Mouse (Mus musculus): ENCODE results near the gene Nckap1l. TPM values are rescaled to one million over a fixed set of nuclear protein-coding genes. Genes with fewer than 3 reads are reported as not detected.
"Not testable (repeated sequence)": the region's sequence is repeated elsewhere in the genome, so short reads cannot be mapped to it uniquely, and the experiment has no call there.

Gene Nckap1l
- total RNA-seq (2021), result 1 to 10 TPM; 1.7 to 1.8 TPM
- long read RNA-seq, experiment 1, full-length matches to known transcripts, result 1 of 2 reads
- long read RNA-seq, experiment 1, partial matches to known transcripts, result 1 of 2 reads
- long read RNA-seq, experiment 1, other reads (novel, unspliced or antisense), result 0 of 2 reads
- long read RNA-seq, experiment 2, full-length matches to known transcripts, result 1 of 1 reads
- long read RNA-seq, experiment 2, partial matches to known transcripts, result 0 of 1 reads
- long read RNA-seq, experiment 2, other reads (novel, unspliced or antisense), result 0 of 1 reads

DNA sequence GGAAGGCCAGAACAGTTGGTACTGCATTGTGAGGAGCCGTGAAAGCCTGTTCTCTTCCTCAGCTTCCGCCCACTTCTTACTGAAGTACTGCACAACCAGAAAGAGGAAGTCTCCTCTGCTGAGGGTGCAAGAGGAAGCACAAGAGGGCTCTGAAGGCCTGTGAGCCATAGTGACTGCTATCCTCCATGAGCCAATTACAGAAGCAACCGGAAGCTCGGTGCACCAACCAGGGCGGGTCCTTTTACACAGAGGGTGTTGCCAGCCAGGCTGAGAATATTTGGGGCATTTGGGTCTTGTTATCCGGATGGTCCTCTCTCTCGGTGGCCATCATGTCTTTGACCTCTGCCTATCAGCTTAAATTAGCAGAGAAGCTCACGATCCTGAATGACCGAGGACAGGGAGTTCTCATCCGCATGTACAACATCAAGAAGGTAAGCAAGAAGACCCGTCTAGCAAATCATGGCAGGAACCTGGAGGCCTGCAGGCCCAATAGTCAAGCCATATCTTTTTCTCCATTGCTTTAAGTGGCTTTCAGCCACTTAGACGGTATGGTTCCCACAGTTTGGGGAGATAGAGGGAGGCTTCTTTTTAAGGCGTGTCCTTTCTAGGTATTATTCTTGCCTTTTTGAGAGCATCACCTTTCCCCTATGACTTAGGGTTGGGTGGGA is at the start of gene Nckap1l:
TSS of gene Nckap1l (plus strand) at position 244 of the 668 bp plus-strand sequence.
- peak; percentile 19 for DNase-seq
- intact Hi-C loops (cut with DNase I; ENCODE audit: low total_unique reads), result no loop called here

DNA sequence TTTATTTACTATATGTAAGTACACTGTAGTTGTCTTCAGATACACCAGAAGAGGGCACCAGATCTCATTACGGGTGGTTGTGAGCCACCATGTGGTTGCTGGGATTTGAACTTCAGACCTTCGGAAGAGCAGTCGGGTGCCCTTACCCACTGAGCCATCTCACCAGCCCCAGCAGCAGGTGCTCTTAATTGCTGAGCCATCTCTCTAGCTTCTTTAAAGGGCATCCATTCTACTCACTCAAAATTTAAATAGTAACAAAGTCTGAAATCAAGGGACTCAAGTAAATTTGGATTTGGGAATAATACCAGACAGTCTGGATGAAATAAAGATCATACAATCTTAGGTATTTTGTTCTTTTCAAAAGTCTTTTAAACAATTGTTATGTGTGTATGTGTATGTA is 48.0 kb upstream of the Nckap1l start:
- DNase-seq; intact Hi-C loops (cut with DNase I; ENCODE audit: low total_unique reads): not testable (repeated sequence)

DNA sequence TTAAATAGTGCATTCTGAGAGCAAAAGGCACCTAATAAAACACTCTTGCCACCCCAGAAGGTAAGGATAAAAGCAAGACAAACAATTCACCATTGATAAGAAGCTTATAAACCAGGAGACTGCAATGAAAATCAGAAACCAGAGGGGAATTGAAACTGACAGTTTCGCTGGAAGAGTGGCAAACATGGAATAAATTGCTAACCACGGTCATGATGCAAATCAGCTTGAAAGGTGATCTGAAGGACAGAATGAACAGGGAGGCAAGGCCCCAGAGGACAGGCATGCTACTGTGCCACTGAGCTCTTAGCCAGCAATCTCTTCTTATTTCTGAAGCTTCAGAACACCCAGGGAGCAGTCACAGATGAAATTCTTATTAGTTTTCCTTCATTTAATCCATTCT is 26.6 kb upstream of the Nckap1l start:
- no peak for DNase-seq

DNA sequence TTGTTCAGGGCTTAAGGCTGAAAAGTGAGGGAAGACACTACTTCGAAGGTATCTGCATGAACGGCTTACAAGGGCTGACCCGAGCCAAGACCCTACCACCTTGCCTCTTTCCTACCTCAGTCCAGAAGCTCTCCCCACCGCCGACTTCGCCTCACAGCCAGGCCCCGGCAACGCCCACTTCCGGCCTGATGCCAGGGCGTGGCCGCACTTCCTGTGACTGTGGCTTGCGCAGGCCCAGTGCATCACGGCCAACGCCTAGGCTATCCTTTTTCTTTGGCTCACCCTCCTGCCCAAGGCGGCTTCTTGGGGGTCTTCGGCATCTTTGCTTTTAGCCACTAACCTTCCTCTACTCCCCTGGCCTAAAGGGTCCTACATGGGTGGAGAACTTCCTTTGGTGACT is 23.4 kb upstream of the Nckap1l start, which contains the start of gene Gtsf1:
TSS of gene Gtsf1 (minus strand) at position 230 of the 400 bp plus-strand sequence.
- intact Hi-C loops (cut with DNase I; ENCODE audit: low total_unique reads), result no loop called here

More for the DNA sequence above, 26.6 kb upstream of the Nckap1l start:
- intact Hi-C loops (cut with DNase I; ENCODE audit: low total_unique reads), result no loop called here

DNA sequence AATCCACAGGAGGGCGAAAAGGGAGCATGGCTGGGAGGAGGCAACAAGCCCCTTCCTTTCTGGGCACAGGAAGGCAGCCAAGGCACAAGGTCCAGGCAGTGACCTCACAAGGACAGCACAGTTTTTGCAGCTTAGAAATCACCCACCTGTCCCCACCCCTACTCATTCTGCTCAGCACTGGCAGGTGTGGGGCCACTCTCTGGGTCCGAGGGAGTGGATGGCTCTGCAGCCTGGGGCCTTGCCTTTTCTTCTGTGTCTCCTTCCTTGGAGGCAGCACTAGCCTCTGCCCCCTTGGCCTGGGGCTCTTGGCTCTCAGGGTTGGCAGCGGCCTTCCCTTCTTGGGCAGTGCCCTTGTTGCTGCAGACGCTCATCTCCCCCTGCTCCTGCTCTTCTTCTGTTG is 7.6 kb upstream of the Nckap1l start:
- DNase-seq; intact Hi-C loops (cut with DNase I; ENCODE audit: low total_unique reads): not testable (repeated sequence)

More for the DNA sequence above, 23.4 kb upstream of the Nckap1l start, which contains the start of gene Gtsf1:
- no peak for DNase-seq

DNA sequence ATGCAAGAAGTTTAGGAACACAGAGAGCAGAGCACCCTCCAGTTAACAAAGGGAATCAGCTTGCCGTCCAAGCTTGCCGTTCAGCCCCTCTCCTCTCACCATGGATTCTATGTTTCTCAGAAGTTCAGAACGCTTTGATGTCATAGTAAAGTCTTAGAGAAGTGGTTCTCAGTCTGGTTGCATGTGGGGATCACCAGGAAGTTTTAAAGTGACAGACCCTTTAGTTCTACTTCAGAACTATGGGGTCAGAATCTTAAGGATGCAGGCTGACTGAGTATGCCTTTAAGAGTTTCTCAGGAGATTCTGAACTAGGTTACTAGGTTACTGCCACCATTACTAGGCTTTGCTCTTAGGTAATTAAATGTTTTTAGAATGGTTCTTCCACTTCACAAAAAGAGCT is 5.2 kb upstream of the Nckap1l start, which contains the start of gene Gtsf2:
TSS of gene Gtsf2 (minus strand) at position 101 of the 400 bp plus-strand sequence.
- DNase-seq, result no peak
- intact Hi-C loops (cut with DNase I; ENCODE audit: low total_unique reads), result no loop called here

DNA sequence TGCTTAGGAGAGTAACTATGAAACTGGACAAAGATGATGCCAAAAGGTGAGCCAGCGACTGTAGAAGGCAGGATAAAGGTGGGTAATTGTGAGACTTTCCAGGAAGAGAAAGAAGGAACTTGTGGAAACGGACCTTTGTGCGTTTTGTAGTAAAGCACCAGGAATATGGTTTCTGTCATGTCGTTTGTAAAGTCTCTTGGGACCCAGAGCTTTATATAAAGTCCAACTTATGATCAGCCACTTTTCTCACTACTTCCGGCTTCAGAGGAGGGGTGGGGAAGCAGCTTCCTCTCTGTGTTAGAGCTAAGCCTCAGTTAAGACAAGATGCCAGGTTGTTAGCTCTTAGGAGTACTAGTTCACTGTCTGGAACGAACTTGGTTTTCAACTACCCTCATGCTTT is 855 bp downstream of the Nckap1l start:
- intact Hi-C loops (cut with DNase I; ENCODE audit: low total_unique reads), result no loop called here
- no peak for DNase-seq

DNA sequence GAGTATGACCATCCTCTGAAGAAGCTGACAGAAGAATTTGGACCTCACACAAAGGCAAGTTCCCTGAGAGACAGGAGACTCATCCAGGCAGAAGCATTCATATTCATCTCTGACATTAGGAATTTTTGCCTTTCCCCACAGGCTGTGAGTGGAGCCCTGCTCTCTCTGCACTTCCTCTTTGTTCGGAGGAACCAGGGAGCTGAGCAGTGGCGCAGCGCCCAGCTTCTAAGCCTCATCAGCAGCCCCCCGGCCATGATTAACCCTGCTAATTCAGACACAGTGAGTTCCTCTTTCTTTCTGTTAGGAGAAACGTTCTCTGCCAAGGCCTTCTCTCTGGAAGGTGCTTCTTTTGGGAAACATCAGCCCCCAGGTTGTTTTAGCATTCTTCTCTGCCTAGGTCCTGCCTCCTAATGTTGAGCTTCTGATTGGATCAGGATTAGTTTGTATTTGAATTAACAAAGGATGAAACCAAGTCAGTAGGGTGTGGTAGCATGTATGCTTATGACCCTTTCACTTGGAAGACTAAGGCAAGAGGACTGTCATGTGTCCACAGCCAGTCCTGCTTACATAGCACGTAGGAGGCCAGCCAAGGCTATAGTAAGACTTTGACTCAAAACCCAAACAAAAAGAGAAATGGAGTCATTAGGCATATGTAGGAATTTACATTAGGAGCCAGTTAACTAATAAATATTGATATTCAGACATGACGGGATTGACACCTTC is 9.1 kb downstream of the Nckap1l start:
- DNase-seq, result peak; percentile 17
- intact Hi-C loops (cut with DNase I; ENCODE audit: low total_unique reads), result no loop called here

DNA sequence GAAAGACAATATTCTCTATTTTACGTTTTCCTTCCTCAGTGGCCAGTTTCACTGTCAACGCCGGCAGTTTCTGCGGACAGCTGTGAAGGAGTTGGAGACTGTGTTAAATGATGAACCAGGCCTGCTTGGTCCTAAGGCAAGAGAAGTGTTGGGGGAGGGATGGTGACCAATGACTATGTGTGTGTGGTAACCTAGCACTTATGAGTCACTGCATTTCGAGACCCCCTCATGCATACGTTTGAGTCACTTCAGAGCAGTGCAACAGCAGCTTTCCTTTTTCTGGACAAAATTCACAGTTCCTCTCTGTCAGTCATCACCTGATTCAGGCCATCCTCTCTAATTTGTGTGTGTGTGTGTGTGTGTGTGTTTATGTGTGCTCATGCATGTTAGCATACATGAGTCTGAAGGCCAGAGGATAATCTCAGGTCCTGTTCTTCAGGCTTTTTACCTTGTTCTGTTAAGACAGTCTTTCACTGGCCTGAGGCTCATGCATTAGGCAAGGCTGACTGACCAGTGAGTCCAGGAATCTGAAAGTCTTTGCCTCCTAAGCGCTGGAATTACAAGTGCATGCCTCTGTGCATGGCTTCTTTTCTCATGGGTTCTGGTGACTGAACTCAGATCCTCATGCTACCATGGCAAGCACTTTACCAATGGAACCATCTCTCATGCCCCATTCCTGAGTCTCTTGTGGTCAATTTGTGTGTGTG is 18.0 kb downstream of the Nckap1l start:
- no peak for DNase-seq
- intact Hi-C loops (cut with DNase I; ENCODE audit: low total_unique reads), result no loop called here

DNA sequence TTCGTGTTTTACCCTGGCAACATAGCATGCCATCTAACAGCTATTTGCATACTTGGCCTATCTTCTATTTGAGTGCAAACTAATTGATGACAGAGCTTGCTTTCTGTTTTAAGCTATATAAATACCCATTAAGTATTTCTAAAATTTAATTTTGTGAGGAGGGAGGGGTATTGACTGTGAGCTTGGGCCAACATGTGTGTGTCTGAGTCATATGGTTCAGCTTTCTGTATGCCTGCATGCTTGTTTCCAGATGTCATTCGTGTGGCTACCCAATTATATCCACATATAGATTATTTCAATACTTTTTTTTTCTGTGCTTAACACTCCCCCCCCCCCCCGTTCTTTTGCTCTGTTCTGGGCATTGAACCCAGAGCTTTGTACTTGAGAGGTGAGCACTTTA is 18.7 kb downstream of the Nckap1l start:
- intact Hi-C loops (cut with DNase I; ENCODE audit: low total_unique reads), result no loop called here

DNA sequence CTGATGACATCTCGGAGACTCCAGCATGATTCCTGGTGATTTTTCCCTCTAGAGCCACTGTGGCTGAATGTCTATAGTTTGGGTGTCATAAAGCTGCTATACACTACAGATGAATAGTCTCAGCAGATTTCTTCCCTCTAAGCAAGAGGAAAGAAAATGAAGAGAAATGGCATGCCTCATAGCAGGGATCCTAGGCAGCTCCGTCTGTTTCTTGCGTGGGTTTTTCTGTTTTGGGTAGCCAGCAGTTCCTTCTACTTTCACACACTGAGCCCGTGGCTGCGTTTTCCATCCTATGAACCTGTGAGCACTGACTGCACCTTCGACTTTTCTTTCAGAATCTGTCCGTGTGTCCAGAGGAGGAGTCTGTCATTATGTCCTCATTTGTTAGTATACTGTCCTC is 19.6 kb downstream of the Nckap1l start:
- DNase-seq, result no peak
- intact Hi-C loops (cut with DNase I; ENCODE audit: low total_unique reads), result no loop called here

More for the DNA sequence above, 18.7 kb downstream of the Nckap1l start:
- no peak for DNase-seq

DNA sequence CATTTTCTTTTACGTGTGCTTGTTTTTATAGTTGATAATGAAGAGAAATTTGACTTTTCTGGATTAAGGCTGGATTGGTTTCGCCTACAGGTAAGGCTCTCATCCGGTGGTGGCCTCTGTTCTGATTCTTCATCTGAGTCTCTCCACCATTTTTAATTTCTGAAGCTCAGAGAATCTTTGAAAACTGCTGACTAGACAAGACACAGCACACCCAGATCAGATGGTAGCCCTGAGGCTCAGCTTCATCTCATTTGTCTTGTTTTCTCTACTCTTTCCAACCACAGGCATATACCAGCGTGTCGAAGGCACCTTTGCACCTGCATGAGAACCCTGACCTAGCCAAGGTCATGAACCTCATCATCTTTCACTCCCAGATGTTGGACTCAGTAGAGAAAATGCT is 20.2 kb downstream of the Nckap1l start:
- no peak for DNase-seq

DNA sequence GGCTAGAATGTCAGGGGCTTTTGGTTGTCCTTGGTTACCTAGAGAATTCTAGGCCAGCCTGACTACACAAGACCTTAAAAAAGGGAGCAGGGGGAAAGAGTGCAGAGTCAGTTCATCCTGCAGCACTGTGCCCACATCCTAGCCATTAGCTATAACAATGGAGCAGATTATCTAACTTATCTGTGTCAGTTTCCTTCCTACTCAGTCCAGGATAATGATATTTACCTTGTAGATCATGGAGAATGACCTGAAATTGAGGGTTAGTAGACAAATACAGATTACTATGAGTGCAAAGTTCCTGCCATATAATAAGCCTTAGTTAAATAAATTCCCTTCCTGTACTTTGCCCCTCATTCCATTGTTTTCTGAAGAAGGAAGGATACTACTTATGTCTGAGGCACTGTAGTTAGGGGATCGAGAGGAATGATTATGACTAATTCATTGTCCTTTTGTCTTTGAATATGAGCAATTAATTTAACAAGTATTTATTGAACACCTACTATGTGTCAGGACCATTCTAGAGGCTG is 25.5 kb downstream of the Nckap1l start:
- DNase-seq, result no peak
- intact Hi-C loops (cut with DNase I; ENCODE audit: low total_unique reads), result no loop called here

More for the DNA sequence above, 20.2 kb downstream of the Nckap1l start:
- intact Hi-C loops (cut with DNase I; ENCODE audit: low total_unique reads), result no loop called here

DNA sequence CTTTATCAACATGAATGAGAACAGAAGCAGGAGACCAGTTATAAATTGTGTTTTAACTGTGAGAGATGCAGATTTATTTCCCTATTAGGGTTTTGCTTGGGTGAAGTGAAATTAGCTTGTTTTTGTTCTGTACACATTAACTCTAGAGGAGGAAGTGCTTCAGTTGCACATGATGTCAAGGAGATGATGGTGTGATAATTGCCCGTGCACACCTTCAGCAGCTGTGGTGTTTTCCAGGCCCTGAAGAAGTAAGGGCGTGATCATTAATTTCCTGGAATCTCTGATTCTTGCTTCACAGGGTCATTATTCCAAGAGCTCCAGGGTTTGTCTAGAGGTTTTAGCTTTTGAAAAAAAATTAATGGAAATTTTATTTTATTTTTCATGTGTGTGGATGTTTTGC is 26.5 kb downstream of the Nckap1l start:
- no peak for DNase-seq
- intact Hi-C loops (cut with DNase I; ENCODE audit: low total_unique reads), result no loop called here

DNA sequence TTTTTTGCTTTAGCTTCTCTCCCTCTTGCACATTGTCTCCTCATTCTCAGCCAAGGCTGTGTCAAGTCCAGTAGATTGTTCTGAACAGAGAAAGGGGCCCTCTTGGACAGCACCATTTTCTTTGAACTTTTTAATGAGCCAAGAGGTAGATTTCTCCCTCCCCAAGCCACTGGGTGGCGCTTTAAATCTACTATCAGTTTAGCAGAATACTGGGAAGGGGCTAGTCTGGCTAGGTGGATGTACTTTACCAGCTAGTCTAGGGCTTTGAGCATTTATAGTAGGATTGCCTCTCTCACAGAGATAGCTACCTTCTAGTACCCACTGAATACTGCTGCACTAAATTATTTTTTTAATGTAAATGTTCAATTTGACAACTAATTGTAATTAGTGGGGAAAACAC is 28.9 kb downstream of the Nckap1l start:
- no peak for DNase-seq
- intact Hi-C loops (cut with DNase I; ENCODE audit: low total_unique reads), result no loop called here

DNA sequence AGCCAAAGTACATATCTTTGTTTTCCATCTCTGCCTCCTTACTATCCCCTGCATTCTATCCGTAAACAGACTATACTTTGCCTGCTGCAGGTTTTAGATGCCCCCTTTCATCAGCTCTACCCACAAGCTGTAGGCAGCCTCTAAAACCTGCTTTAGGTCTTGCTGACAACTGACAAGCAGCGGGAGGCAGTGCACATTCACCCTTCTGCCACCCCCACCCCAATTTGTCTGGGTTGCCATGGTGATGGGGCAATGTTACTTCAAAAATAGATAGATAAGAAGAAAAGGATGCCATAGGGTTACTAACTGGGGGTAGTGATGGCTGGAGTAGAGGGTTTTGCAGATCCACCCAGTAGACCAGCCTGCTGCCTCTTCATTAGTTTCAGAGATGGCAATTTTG is 30.9 kb downstream of the Nckap1l start:
- intact Hi-C loops (cut with DNase I; ENCODE audit: low total_unique reads), result no loop called here
- DNase-seq, result no peak

DNA sequence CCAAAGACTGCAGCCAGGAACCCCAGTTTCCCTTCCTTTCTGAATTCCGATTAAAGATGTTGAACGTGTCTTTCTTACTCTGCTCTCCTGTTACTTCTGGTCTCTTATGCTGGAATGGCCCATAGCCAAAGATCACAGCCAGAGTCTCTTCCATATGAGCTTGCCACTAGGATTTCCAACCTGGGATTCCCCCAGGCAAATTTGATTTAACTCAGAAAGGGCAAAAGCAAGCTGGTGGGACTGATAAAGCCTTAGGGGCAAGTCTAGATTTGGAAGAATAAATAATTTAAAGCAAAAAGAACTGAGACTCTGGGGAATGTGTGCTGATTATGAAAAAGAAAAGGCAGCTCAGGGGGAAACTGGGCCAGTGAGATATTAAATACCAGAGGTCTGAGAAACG is 31.5 kb downstream of the Nckap1l start:
- no peak for DNase-seq
- intact Hi-C loops (cut with DNase I; ENCODE audit: low total_unique reads), result no loop called here

DNA sequence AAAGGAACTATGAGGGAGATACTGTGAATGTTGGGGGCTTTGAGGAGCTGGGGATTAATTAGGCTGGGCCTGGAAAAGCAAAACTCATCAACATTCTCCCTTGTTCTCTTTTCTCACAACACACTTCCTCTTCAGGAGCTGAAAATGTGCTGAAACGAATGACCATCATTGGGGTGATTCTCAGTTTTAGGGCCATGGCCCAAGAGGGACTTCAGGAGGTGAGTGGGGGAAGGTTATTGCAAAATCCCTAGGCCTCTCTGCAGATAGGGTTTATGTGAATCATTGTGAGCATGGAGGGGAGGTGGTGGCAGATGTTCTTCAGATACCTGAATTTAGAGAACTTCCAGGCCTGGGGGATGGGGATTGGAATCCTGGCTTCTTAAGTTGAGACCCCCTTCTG is 33.1 kb downstream of the Nckap1l start:
- no peak for DNase-seq
- intact Hi-C loops (cut with DNase I; ENCODE audit: low total_unique reads), result no loop called here

DNA sequence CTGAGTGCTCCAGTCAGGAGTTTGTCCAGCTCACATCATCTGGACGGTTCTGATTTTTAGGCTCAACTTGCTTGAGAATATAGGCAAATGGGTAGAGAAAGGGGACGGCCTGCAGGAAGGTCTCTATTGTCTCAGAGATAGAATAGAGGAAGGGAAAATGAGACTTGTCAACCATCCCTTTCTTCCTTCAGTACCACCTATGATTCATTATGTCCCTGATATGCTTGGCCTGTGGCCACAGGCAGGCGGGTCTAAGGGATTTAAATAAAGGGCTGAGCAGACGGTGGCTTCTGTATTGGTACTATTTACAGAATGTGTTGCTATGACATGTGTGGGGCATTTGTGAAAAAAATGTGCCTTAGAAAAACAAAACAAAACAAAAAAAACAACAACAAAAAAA is 34.7 kb downstream of the Nckap1l start:
- intact Hi-C loops (cut with DNase I; ENCODE audit: low total_unique reads), result no loop called here

More for the DNA sequence above, 34.7 kb downstream of the Nckap1l start:
- DNase-seq, result no peak
